Mouse (Mus musculus): ENCODE data around the gene Stk38. TPM values are rescaled to one million over a fixed set of nuclear protein-coding genes. Genes with fewer than 3 reads are reported as not detected.
A peak's percentile ranks its signal among the peaks of the same experiment; 100 is the strongest.

The Stk38 gene
- total RNA-seq (2017): 394 and 412 TPM in 2 replicates

- peak; percentile 85 for ATAC-seq (ENCODE audit: extremely low read depth, insufficient number of reproducible peaks, low FRiP score, poor library complexity, severe bottlenecking)
Observed at GRCm38 (mm10) chr17:29007641-29008325, at the start of gene Stk38. Gene Stk38, minus strand, starts transcription at chr17:29007995.

GRCm38 (mm10) chr17:29057361-29057890, 49.6 kb upstream of the Stk38 start:
- ATAC-seq (ENCODE audit: extremely low read depth, insufficient number of reproducible peaks, low FRiP score, poor library complexity, severe bottlenecking): no peak

- no peak for ATAC-seq (ENCODE audit: extremely low read depth, insufficient number of reproducible peaks, low FRiP score, poor library complexity, severe bottlenecking)
Observed at GRCm38 (mm10) chr17:29056699-29057151, 48.9 kb upstream of the Stk38 start.

GRCm38 (mm10) chr17:29056207-29056606, 48.4 kb upstream of the Stk38 start:
- no peak for ATAC-seq (ENCODE audit: extremely low read depth, insufficient number of reproducible peaks, low FRiP score, poor library complexity, severe bottlenecking)

- no peak for ATAC-seq (ENCODE audit: extremely low read depth, insufficient number of reproducible peaks, low FRiP score, poor library complexity, severe bottlenecking)
Observed at GRCm38 (mm10) chr17:29055586-29055985, 47.8 kb upstream of the Stk38 start.

GRCm38 (mm10) chr17:29054429-29054828, 46.6 kb upstream of the Stk38 start:
- no peak for ATAC-seq (ENCODE audit: extremely low read depth, insufficient number of reproducible peaks, low FRiP score, poor library complexity, severe bottlenecking)

GRCm38 (mm10) chr17:29053841-29054240, 46.0 kb upstream of the Stk38 start:
- no peak for ATAC-seq (ENCODE audit: extremely low read depth, insufficient number of reproducible peaks, low FRiP score, poor library complexity, severe bottlenecking)

GRCm38 (mm10) chr17:29053067-29053466, 45.3 kb upstream of the Stk38 start:
- ATAC-seq (ENCODE audit: extremely low read depth, insufficient number of reproducible peaks, low FRiP score, poor library complexity, severe bottlenecking): no peak

- ATAC-seq (ENCODE audit: extremely low read depth, insufficient number of reproducible peaks, low FRiP score, poor library complexity, severe bottlenecking): no peak
Observed at GRCm38 (mm10) chr17:29050791-29051190, 43.0 kb upstream of the Stk38 start.

- ATAC-seq (ENCODE audit: extremely low read depth, insufficient number of reproducible peaks, low FRiP score, poor library complexity, severe bottlenecking): no peak
Observed at GRCm38 (mm10) chr17:29049923-29050322, 42.1 kb upstream of the Stk38 start.

GRCm38 (mm10) chr17:29049508-29049889, 41.7 kb upstream of the Stk38 start:
- no peak for ATAC-seq (ENCODE audit: extremely low read depth, insufficient number of reproducible peaks, low FRiP score, poor library complexity, severe bottlenecking)

GRCm38 (mm10) chr17:29048748-29049507, 41.1 kb upstream of the Stk38 start:
- ATAC-seq (ENCODE audit: extremely low read depth, insufficient number of reproducible peaks, low FRiP score, poor library complexity, severe bottlenecking): peak; percentile 61

GRCm38 (mm10) chr17:29047697-29048514, 40.1 kb upstream of the Stk38 start:
- ATAC-seq (ENCODE audit: extremely low read depth, insufficient number of reproducible peaks, low FRiP score, poor library complexity, severe bottlenecking): no peak

GRCm38 (mm10) chr17:29046863-29047262, 39.1 kb upstream of the Stk38 start:
- no peak for ATAC-seq (ENCODE audit: extremely low read depth, insufficient number of reproducible peaks, low FRiP score, poor library complexity, severe bottlenecking)

GRCm38 (mm10) chr17:29045741-29046530, 38.1 kb upstream of the Stk38 start:
- no peak for ATAC-seq (ENCODE audit: extremely low read depth, insufficient number of reproducible peaks, low FRiP score, poor library complexity, severe bottlenecking)

- ATAC-seq (ENCODE audit: extremely low read depth, insufficient number of reproducible peaks, low FRiP score, poor library complexity, severe bottlenecking): peak; percentile 60
Observed at GRCm38 (mm10) chr17:29044925-29045319, 37.1 kb upstream of the Stk38 start.

- ATAC-seq (ENCODE audit: extremely low read depth, insufficient number of reproducible peaks, low FRiP score, poor library complexity, severe bottlenecking): no peak
Observed at GRCm38 (mm10) chr17:29044146-29044924, 36.5 kb upstream of the Stk38 start.

- no peak for ATAC-seq (ENCODE audit: extremely low read depth, insufficient number of reproducible peaks, low FRiP score, poor library complexity, severe bottlenecking)
Observed at GRCm38 (mm10) chr17:29043583-29043982, 35.8 kb upstream of the Stk38 start.

Measured in neutrophil, adult 5-6 weeks (primary cell).